Mouse (Mus musculus) lung, adult 2 months (tissue): ENCODE data around the gene Dchs1.

Source experiments
- CTCF ChIP-seq: fragments of 200-500 bp; IDR thresholded peaks from 2 replicates; pipeline ENCODE4 v1.5.1; 2011; ENCODE audit warnings: mild to moderate bottlenecking, low read length, control low read depth; ENCODE audit not compliant: insufficient read depth
- POLR2A ChIP-seq: fragments of 200-500 bp; IDR thresholded peaks from 2 replicates; pipeline ENCODE4 v1.6.1; 2011; ENCODE audit warnings: low read depth, mild to moderate bottlenecking, control low read depth, low read length, borderline replicate concordance; ENCODE audit errors: extremely low read depth

DNA sequence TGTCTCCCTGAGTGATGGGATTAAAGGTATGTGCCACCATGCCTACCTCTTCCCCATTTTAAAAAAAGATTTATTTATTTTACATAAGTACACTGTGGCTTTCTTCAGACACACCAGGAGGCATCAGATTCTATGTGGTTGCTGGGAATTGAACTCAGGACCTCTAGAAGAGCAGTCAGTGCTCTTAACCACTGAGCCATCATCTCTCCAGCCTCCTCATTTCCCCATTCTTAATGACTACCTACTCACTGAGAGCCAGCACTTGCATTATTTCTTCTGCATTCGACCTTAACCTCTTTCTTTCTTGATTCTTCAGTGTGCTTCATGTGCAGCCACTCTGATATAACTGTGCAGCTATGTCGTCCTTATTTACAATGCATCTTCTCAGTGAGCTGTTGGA is 14.9 kb upstream of the Dchs1 start:
- TF ChIP-seq CTCF (no peak), POLR2A (no peak)
